Mouse (Mus musculus) thymus, adult 2 months (tissue): ENCODE data around the gene Ago3.

Experiments used
- CTCF ChIP-seq: fragments of 200-500 bp; IDR thresholded peaks from 2 replicates; pipeline ENCODE4 v1.5.1; 2012; ENCODE audit warnings: mild to moderate bottlenecking, control low read depth, low read length, moderate library complexity, borderline replicate concordance; ENCODE audit not compliant: control insufficient read depth, poor library complexity, insufficient read depth; ENCODE audit errors: extremely low read depth
- POLR2A ChIP-seq: fragments of 200-500 bp; IDR thresholded peaks from 2 replicates; pipeline ENCODE4 v1.6.1; 2012; ENCODE audit warnings: mild to moderate bottlenecking, low read length, control low read depth, moderate library complexity; ENCODE audit not compliant: control insufficient read depth, poor library complexity, insufficient read depth; ENCODE audit errors: extremely low read depth

GRCm38 (mm10) chr4:126281706-126282105, 147.7 kb downstream of the Ago3 start:
- TF ChIP-seq POLR2A (no peak), CTCF (no peak)
